In the genomic region with DNA sequence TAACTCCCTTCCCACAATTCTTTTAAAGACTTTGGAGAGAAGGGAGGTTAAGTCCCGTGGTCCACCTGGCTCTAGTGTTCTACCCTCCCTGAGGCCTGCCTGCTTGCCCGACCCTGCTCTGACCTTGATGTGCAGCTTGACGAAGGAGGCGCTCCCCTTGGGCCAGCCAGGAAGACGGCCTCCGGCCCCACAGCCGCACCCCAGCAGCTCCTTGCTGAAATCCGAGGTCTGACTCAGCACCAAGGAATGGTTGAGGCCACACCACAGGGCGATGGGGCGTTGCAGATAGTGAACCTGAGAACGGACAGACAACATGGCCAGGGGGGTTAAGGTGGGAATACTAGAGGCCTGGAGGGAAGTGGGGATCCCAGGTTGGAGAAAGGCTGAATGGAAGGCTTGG, we compare ENCODE assay signal across 8 mouse cellular contexts. TPM values are rescaled to one million over a fixed set of nuclear protein-coding genes. Genes with fewer than 3 reads are reported as not detected.
DNase-seq lines count a peak whose midpoint lies in the region; ATAC-seq and TF ChIP-seq lines count a peak whose summit lies in the region.

A gene (minus strand): TSS at position 235 of the 400 bp plus-strand sequence.

- peaks cover 20% of the 10 kb centered on the region; the same call in 1 of the 2 replicates for H3K4me1 ChIP-seq in spleen, adult 2 months (ENCODE audit: control insufficient read depth, insufficient read depth, insufficient read length)
- H3K4me1 ChIP-seq in liver, embryonic 14.5 days (replicated peaks; ENCODE audit: control insufficient read depth in 2 of 2, insufficient read depth in 2 of 2, low read length in 1 of 2), result peaks cover 0 to 5% of the 10 kb centered on the region in 2 experiments; a peak in 2 of 4 replicates
- peaks cover 43% of the 10 kb centered on the region for H3K4me1 ChIP-seq in stomach, embryonic 15.5 days

- DNase-seq in spleen, adult 2 months (ENCODE audit: low read depth in 1 of 2, low spot score in 2 of 2), result no peak
- no peak for DNase-seq in spleen, adult 18-20 months
- DNase-seq in fibroblast of lung, adult 2 months (ENCODE audit: low read depth), result peak; percentile 58
- DNase-seq in heart, postnatal 25 days (ENCODE audit: low spot score), result no peak
- no peak for DNase-seq in liver, embryonic 14.5 days (ENCODE audit: low read depth in 3 of 3, low spot score in 3 of 3)
- DNase-seq in cerebellum, adult 11 months, result no peak

- no peak within 1 kb of the TSS for H3K4me3 ChIP-seq in spleen, adult 2 months (ENCODE audit: extremely low read depth, insufficient read depth, insufficient read length)
- H3K4me3 ChIP-seq in liver, embryonic 14.5 days (ENCODE audit: insufficient read depth in 1 of 2, low read depth in 2 of 2, low read length in 2 of 2), result no peak within 1 kb of the TSS
- no peak within 1 kb of the TSS for H3K4me3 ChIP-seq in stomach, embryonic 15.5 days (replicated peaks)

- H3K9ac ChIP-seq in liver, embryonic 14.5 days (replicated peaks), result no peak within 1 kb of the TSS
- no peak within 1 kb of the TSS for H3K9ac ChIP-seq in stomach, embryonic 15.5 days

- no peaks in the 10 kb centered on the region for H3K27me3 ChIP-seq in spleen, adult 2 months (ENCODE audit: control insufficient read depth, insufficient read depth, low read length)
- H3K27me3 ChIP-seq in liver, embryonic 14.5 days (ENCODE audit: control insufficient read depth, insufficient read depth, low read length), result no peaks in the 10 kb centered on the region; the same call in 1 of the 2 replicates
- H3K27me3 ChIP-seq in stomach, embryonic 15.5 days (replicated peaks), result no peaks in the 10 kb centered on the region

- no peak for TF ChIP-seq POLR2A in spleen, adult 2 months (IDR thresholded peaks at IDR 0.05; ENCODE audit: low read depth, low read length)

- intact Hi-C loops in heart, postnatal 25 days (cut with DNase I), result no loop called here

- H3K9me3 ChIP-seq in liver, embryonic 14.5 days (ENCODE audit: control insufficient read depth, low read length), result no peaks in the 10 kb centered on the region
- H3K9me3 ChIP-seq in stomach, embryonic 15.5 days, result no peaks in the 10 kb centered on the region

- TF ChIP-seq EP300 in liver, embryonic 14.5 days (IDR thresholded peaks at IDR 0.05; ENCODE audit: low read depth), result no peak

- no peak for TF ChIP-seq CTCF in spleen, adult 2 months (IDR thresholded peaks at IDR 0.05; ENCODE audit: extremely low read depth, insufficient read depth, insufficient read length, insufficient replicate concordance)
- TF ChIP-seq CTCF in liver, embryonic 14.5 days (IDR thresholded peaks at IDR 0.05; ENCODE audit: low read depth), result no peak

- H3K27ac ChIP-seq in spleen, adult 2 months (ENCODE audit: insufficient read depth, low read length), result peak within 1 kb of the TSS; percentile 3; the same call in 1 of the 2 replicates
- H3K27ac ChIP-seq in liver, embryonic 14.5 days, result no peak within 1 kb of the TSS
- peak within 1 kb of the TSS; percentile 72 for H3K27ac ChIP-seq in stomach, embryonic 15.5 days

- no peak within 1 kb of the TSS for H3K4me2 ChIP-seq in liver, embryonic 14.5 days (ENCODE audit: low read depth)
- H3K4me2 ChIP-seq in stomach, embryonic 15.5 days, result 0 out of 2 replicates have a peak within 1 kb of the TSS, but pooled peaks have one; percentile 8

- H3K36me3 ChIP-seq in spleen, adult 2 months (ENCODE audit: control insufficient read depth, insufficient read depth, low read length), result no peaks in the 10 kb centered on the region
- no peaks in the 10 kb centered on the region for H3K36me3 ChIP-seq in liver, embryonic 14.5 days (replicated peaks; ENCODE audit: control insufficient read depth, insufficient read depth, low read depth)
- no peaks in the 10 kb centered on the region for H3K36me3 ChIP-seq in stomach, embryonic 15.5 days

- WGBS in spleen, adult 2 months, result 87% methylated on average over 11 of the region's 11 CpGs
- 37% methylated on average over 11 of the region's 11 CpGs for WGBS in liver, embryonic 14.5 days (ENCODE audit: insufficient replicate concordance)
- 39% methylated on average over 11 of the region's 11 CpGs for WGBS in stomach, embryonic 15.5 days

- ATAC-seq in liver, embryonic 14.5 days (ENCODE audit: insufficient read depth), result no peak
- ATAC-seq in stomach, embryonic 15.5 days (ENCODE audit: insufficient read depth, low FRiP score, low read depth), result peak; percentile 51; the same call in 1 of the 2 replicates
- ATAC-seq in monocyte, adult 5-6 weeks (replicated peaks; ENCODE audit: insufficient number of reproducible peaks, low FRiP score, low TSS enrichment, poor library complexity, severe bottlenecking), result no peak

RNA-seq across cellular contexts. Expression of the gene that starts here (rescaled TPM):
- polyA plus RNA-seq in spleen, adult 2 months (2012; rRNA removed), result 69.6 and 88.0 TPM in 2 replicates
- total RNA-seq in heart, postnatal 25 days (2021), result 10 to 100 TPM; 66.9 to 71.3 TPM
- polyA plus RNA-seq in liver, embryonic 14.5 days (2012; rRNA removed), result 11.7 and 12.2 TPM in 2 replicates
- 11.6 and 12.8 TPM in 2 replicates for polyA plus RNA-seq in liver, embryonic 14.5 days (2014; fragmentation: Nextera tagmentation; extraction: Ambion mirVana)
- 112 and 115 TPM in 2 replicates for polyA plus RNA-seq in stomach, embryonic 15.5 days (2015; fragmentation: Nextera tagmentation; extraction: Ambion mirVana)
- not detected in 3 replicates for total RNA-seq in monocyte, adult 5-6 weeks (2017)

Comparison
In these comparisons a context has a peak if more than half of its experiments do, and no peak if none do; other contexts are left out.
1. RNA of the gene that starts here (total RNA-seq): 66.9 to 71.3 TPM in heart, postnatal 25 days; not detected in monocyte, adult 5-6 weeks; every median in the first group is over 10 times any median in the second.